Mouse (Mus musculus): ENCODE measurements at regions not wholly inside any gene's neighbourhood (a gene's known extent, or its start where the extent isn't known, plus 50 kb on each side); places are given as distances from the start of the nearest gene placed in this dataset.
A peak's percentile ranks its signal among the peaks of the same experiment; 100 is the strongest.

- no peak overlapping the region for H3K4me2 ChIP-seq
- no peak overlapping the region for H3K27ac ChIP-seq
- ATAC-seq (replicated peaks; ENCODE audit: insufficient number of reproducible peaks, insufficient read depth, low FRiP score, low read depth): no peak
- H3K4me1 ChIP-seq (replicated peaks): no peaks in the 10 kb centered on the region
- H3K9ac ChIP-seq: no peak overlapping the region
- no peaks in the 10 kb centered on the region for H3K36me3 ChIP-seq
- no peak overlapping the region for H3K4me3 ChIP-seq
- WGBS: 91% methylated on average over 20 of the region's 20 CpGs
- no peaks in the 10 kb centered on the region for H3K9me3 ChIP-seq (replicated peaks)
- no peaks in the 10 kb centered on the region for H3K27me3 ChIP-seq
These were observed 80.6 kb upstream of the Adam23 start for GRCm38 (mm10) chr1:63365126-63365525.

GRCm38 (mm10) chr1:63367697-63368376 lies 77.9 kb upstream of the Adam23 start:
- Histone ChIP-seq H3K4me2 (no peak overlapping the region), H3K27me3 (no peaks in the 10 kb centered on the region), H3K9ac (no peak overlapping the region), H3K9me3 (replicated peaks) (no peaks in the 10 kb centered on the region), H3K4me3 (no peak overlapping the region), H3K27ac (no peak overlapping the region), H3K4me1 (replicated peaks) (no peaks in the 10 kb centered on the region), H3K36me3 (no peaks in the 10 kb centered on the region)
- ATAC-seq (replicated peaks; ENCODE audit: insufficient number of reproducible peaks, insufficient read depth, low FRiP score, low read depth): no peak
- WGBS: 55% methylated on average over 5 of the region's 5 CpGs

GRCm38 (mm10) chr1:63368921-63369320 lies 76.8 kb upstream of the Adam23 start:
- 81% methylated on average over 3 of the region's 3 CpGs for WGBS
- Histone ChIP-seq H3K4me2 (no peak overlapping the region), H3K27me3 (no peaks in the 10 kb centered on the region), H3K4me1 (replicated peaks) (no peaks in the 10 kb centered on the region), H3K27ac (no peak overlapping the region), H3K9me3 (replicated peaks) (no peaks in the 10 kb centered on the region), H3K9ac (no peak overlapping the region), H3K4me3 (no peak overlapping the region), H3K36me3 (no peaks in the 10 kb centered on the region)
- no peak for ATAC-seq (replicated peaks; ENCODE audit: insufficient number of reproducible peaks, insufficient read depth, low FRiP score, low read depth)

- H3K4me2 ChIP-seq: no peak overlapping the region
- H3K36me3 ChIP-seq: no peaks in the 10 kb centered on the region
- no peak overlapping the region for H3K4me3 ChIP-seq
- no peak overlapping the region for H3K9ac ChIP-seq
- ATAC-seq (replicated peaks; ENCODE audit: insufficient number of reproducible peaks, insufficient read depth, low FRiP score, low read depth): no peak
- no peaks in the 10 kb centered on the region for H3K27me3 ChIP-seq
- no peak overlapping the region for H3K27ac ChIP-seq
- H3K4me1 ChIP-seq (replicated peaks): no peaks in the 10 kb centered on the region
- no peaks in the 10 kb centered on the region for H3K9me3 ChIP-seq (replicated peaks)
These were observed 76.1 kb upstream of the Adam23 start for GRCm38 (mm10) chr1:63369561-63369960.

- no peak overlapping the region for H3K4me3 ChIP-seq
- no peak for ATAC-seq (replicated peaks; ENCODE audit: insufficient number of reproducible peaks, insufficient read depth, low FRiP score, low read depth)
- H3K27ac ChIP-seq: peak overlapping the region; percentile 67
- H3K4me1 ChIP-seq (replicated peaks): peaks cover 6% of the 10 kb centered on the region
- no peaks in the 10 kb centered on the region for H3K9me3 ChIP-seq (replicated peaks)
- H3K27me3 ChIP-seq: no peaks in the 10 kb centered on the region
- no peaks in the 10 kb centered on the region for H3K36me3 ChIP-seq
- WGBS: 28% methylated on average over 3 of the region's 3 CpGs
- H3K9ac ChIP-seq: no peak overlapping the region
- H3K4me2 ChIP-seq: no peak overlapping the region
These were observed 62.6 kb upstream of the Adam23 start for GRCm38 (mm10) chr1:63383110-63383509.

GRCm38 (mm10) chr1:63385116-63385515 lies 60.6 kb upstream of the Adam23 start:
- Histone ChIP-seq H3K27me3 (no peaks in the 10 kb centered on the region), H3K9me3 (replicated peaks) (no peaks in the 10 kb centered on the region), H3K4me3 (no peak overlapping the region), H3K9ac (no peak overlapping the region), H3K4me1 (replicated peaks) (peaks cover 6% of the 10 kb centered on the region), H3K4me2 (no peak overlapping the region), H3K36me3 (no peaks in the 10 kb centered on the region), H3K27ac (no peak overlapping the region)
- ATAC-seq (replicated peaks; ENCODE audit: insufficient number of reproducible peaks, insufficient read depth, low FRiP score, low read depth): no peak
- 49% methylated on average over 2 of the region's 2 CpGs for WGBS

GRCm38 (mm10) chr1:63395427-63395826 lies 50.3 kb upstream of the Adam23 start:
- WGBS: 78% methylated on average over 3 of the region's 3 CpGs
- H3K27me3 ChIP-seq: no peaks in the 10 kb centered on the region

More at GRCm38 (mm10) chr1:63395427-63395826, 50.3 kb upstream of the Adam23 start:
- ATAC-seq (replicated peaks; ENCODE audit: insufficient number of reproducible peaks, insufficient read depth, low FRiP score, low read depth): no peak
- H3K9ac ChIP-seq: no peak overlapping the region
- H3K36me3 ChIP-seq: no peaks in the 10 kb centered on the region
- no peak overlapping the region for H3K4me2 ChIP-seq
- no peaks in the 10 kb centered on the region for H3K4me1 ChIP-seq (replicated peaks)
- H3K9me3 ChIP-seq (replicated peaks): no peaks in the 10 kb centered on the region
- H3K4me3 ChIP-seq: no peak overlapping the region
- no peak overlapping the region for H3K27ac ChIP-seq

Measured in heart, embryonic 15.5 days (tissue).